Mouse (Mus musculus) kidney, adult 2 months (tissue): ENCODE measurements around the gene Chdh. TPM values are rescaled to one million over a fixed set of nuclear protein-coding genes. Genes with fewer than 3 reads are reported as not detected.
A peak's percentile ranks its signal among the peaks of the same experiment; 100 is the strongest.

ENCODE experiments used
- DNase-seq: peaks from one replicate; pipeline ENCODE4 v3.0.0; 2021
- H3K27ac ChIP-seq: fragments of 200-500 bp; 2 replicates; pipeline ENCODE4 v1.5.1; 2012; ENCODE audit warnings: low read depth, low read length, control low read depth, inconsistent platforms; ENCODE audit not compliant: insufficient read depth
- H3K27me3 ChIP-seq: fragments of 200-500 bp; replicated peaks from 2 replicates; pipeline ENCODE4 v1.6.1; 2012; ENCODE audit warnings: mild to moderate bottlenecking, moderate library complexity, low read length, inconsistent platforms; ENCODE audit not compliant: control insufficient read depth, insufficient read depth
- H3K36me3 ChIP-seq: fragments of 200-500 bp; 2 replicates; pipeline ENCODE4 v1.6.1; 2012; ENCODE audit warnings: mild to moderate bottlenecking, moderate library complexity, low read length, inconsistent platforms; ENCODE audit not compliant: control insufficient read depth, insufficient read depth
- H3K4me1 ChIP-seq: fragments of 200-500 bp; 2 replicates; pipeline ENCODE4 v1.6.1; 2011; ENCODE audit warnings: low read length; ENCODE audit not compliant: control insufficient read depth, insufficient read depth
- H3K4me3 ChIP-seq: fragments of 200-500 bp; 2 replicates; pipeline ENCODE4 v1.5.1; 2011; ENCODE audit warnings: mild to moderate bottlenecking, low read depth, low read length, control low read depth; ENCODE audit not compliant: insufficient read depth
- CTCF ChIP-seq: fragments of 200-500 bp; conservative IDR thresholded peaks from 2 replicates; pipeline ENCODE4 v1.5.1; 2011; ENCODE audit warnings: low read depth, mild to moderate bottlenecking, control low read depth, low read length, moderate library complexity, mixed read lengths; ENCODE audit not compliant: insufficient read depth, insufficient read length
- POLR2A ChIP-seq: fragments of 200-500 bp; IDR thresholded peaks from one replicate; pipeline ENCODE4 v1.6.1; 2011; ENCODE audit warnings: low read depth, low read length, control low read depth
- WGBS: fragments of 180-500 bp; shearing (Covaris S2); methylation state at CpG from one replicate; pipeline ENCODE4 v1.1.7; 2018; 5-methylcytosine and 5-hydroxymethylcytosine counted together
- polyA plus RNA-seq: library from polyadenylated mRNA; depleted of rRNA; stranded (reverse); fragments of >200 nt; gene quantifications from 2 replicates; pipeline ENCODE4 v1.2.3, GENCODE M21; 2012

Gene Chdh
- polyA plus RNA-seq, 1 experiment, result 112 TPM

- Histone ChIP-seq H3K27me3 (no peaks in the 10 kb centered on the region), H3K36me3 (no peaks in the 10 kb centered on the region; the same call in 1 of the 2 replicates), H3K27ac (peak overlapping the region; percentile 85), H3K4me3 (no peak overlapping the region), H3K4me1 (peaks cover 21% of the 10 kb centered on the region)
- TF ChIP-seq CTCF (no peak), POLR2A (no peak)
- 55% methylated on average over 11 of the region's 11 CpGs for WGBS
- DNase-seq, result peak; percentile 92
Observed at GRCm38 (mm10) chr14:29996000-29996751, 12.6 kb upstream of the Chdh start.

GRCm38 (mm10) chr14:29997345-29997744, 11.5 kb upstream of the Chdh start:
- H3K27ac ChIP-seq, result no peak overlapping the region
- no peak overlapping the region for H3K4me3 ChIP-seq
- no peak for DNase-seq
- peaks cover 21% of the 10 kb centered on the region for H3K4me1 ChIP-seq
- no peak for TF ChIP-seq CTCF
- TF ChIP-seq POLR2A, result no peak
- H3K36me3 ChIP-seq, result no peaks in the 10 kb centered on the region; the same call in 1 of the 2 replicates
- H3K27me3 ChIP-seq, result no peaks in the 10 kb centered on the region

GRCm38 (mm10) chr14:29998747-29999474, 9.9 kb upstream of the Chdh start:
- no peaks in the 10 kb centered on the region for H3K27me3 ChIP-seq
- no peak overlapping the region for H3K27ac ChIP-seq
- no peak overlapping the region for H3K4me3 ChIP-seq
- TF ChIP-seq POLR2A (no peak), CTCF (no peak)
- no peaks in the 10 kb centered on the region; the same call in 1 of the 2 replicates for H3K36me3 ChIP-seq
- peaks cover 21% of the 10 kb centered on the region for H3K4me1 ChIP-seq
- WGBS, result 81% methylated on average over 13 of the region's 13 CpGs
- no peak for DNase-seq

- no peak overlapping the region for H3K27ac ChIP-seq
- no peak for DNase-seq
- H3K4me3 ChIP-seq, result no peak overlapping the region
Observed at GRCm38 (mm10) chr14:29999475-29999811, 9.4 kb upstream of the Chdh start.

GRCm38 (mm10) chr14:30009864-30010560, 1.2 kb downstream of the Chdh start:
- DNase-seq, result peak; percentile 98
- WGBS, result 25% methylated on average over 10 of the region's 10 CpGs
- peaks cover 33% of the 10 kb centered on the region for H3K4me1 ChIP-seq
- H3K27me3 ChIP-seq, result no peaks in the 10 kb centered on the region
- peak overlapping the region; percentile 77 for H3K4me3 ChIP-seq
- peak overlapping the region; percentile 98 for H3K27ac ChIP-seq
- no peaks in the 10 kb centered on the region; the same call in 1 of the 2 replicates for H3K36me3 ChIP-seq
- TF ChIP-seq CTCF, result no peak
- TF ChIP-seq POLR2A, result no peak

More at GRCm38 (mm10) chr14:29999475-29999811, 9.4 kb upstream of the Chdh start:
- Histone ChIP-seq H3K27me3 (no peaks in the 10 kb centered on the region), H3K36me3 (no peaks in the 10 kb centered on the region; the same call in 1 of the 2 replicates), H3K4me1 (peaks cover 21% of the 10 kb centered on the region)
- 80% methylated on average over 3 of the region's 3 CpGs for WGBS
- TF ChIP-seq CTCF (no peak), POLR2A (no peak)

GRCm38 (mm10) chr14:30011886-30012560, 3.2 kb downstream of the Chdh start:
- TF ChIP-seq POLR2A (no peak), CTCF (no peak)
- Histone ChIP-seq H3K4me3 (no peak overlapping the region), H3K27ac (peak overlapping the region; percentile 97), H3K36me3 (no peaks in the 10 kb centered on the region; the same call in 1 of the 2 replicates), H3K27me3 (no peaks in the 10 kb centered on the region), H3K4me1 (peaks cover 48% of the 10 kb centered on the region)
- DNase-seq, result peak; percentile 96
- 29% methylated on average over 10 of the region's 10 CpGs for WGBS

- TF ChIP-seq CTCF (no peak), POLR2A (no peak)
- no peaks in the 10 kb centered on the region for H3K27me3 ChIP-seq
- H3K27ac ChIP-seq, result peak overlapping the region; percentile 47
- 25% methylated on average over 10 of the region's 10 CpGs for WGBS
- H3K4me3 ChIP-seq, result no peak overlapping the region
- no peak for DNase-seq
- peaks cover 71% of the 10 kb centered on the region for H3K4me1 ChIP-seq
- H3K36me3 ChIP-seq, result no peaks in the 10 kb centered on the region; the same call in 1 of the 2 replicates
Observed at GRCm38 (mm10) chr14:30014487-30014886, 5.7 kb downstream of the Chdh start.
